In the genomic region with DNA sequence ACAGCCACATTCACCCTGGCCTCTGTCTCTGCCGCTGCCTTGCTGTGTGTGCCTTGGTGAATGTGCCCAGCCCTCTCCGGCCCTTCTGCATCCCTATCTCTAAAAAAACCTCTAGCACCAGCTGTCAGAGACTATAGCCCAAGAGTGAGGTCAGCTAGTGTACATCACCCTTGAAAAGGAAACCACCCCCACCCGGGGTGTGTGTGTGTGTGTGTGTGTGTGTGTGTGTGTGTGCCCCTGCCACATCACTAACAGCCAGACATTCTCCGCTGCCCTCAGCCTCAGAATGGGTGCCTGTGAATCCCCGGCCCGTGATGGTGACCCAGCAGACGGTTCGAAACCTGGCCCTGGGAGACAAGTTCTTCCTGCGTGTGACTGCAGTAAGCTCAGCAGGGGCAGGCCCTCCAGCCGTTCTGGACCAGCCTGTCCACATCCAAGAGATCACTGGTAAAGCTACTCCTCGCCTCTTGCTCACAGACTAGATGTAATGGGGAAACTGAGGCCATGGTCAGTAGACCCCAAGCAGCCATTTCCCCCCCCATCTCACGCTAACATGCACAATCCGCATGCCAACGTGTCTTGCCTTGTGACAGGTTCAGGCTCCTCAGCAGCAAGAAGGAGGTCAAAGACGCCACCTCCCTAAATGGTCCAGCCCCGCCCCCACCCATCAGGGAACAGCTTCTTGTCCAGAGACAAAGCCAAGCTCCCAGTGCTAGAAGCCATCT, we compare ENCODE assay signal across 19 mouse cellular contexts. TPM values are rescaled to one million over a fixed set of nuclear protein-coding genes. Genes with fewer than 3 reads are reported as not detected.
A peak's percentile ranks its signal among the peaks of the same experiment; 100 is the strongest.
DNase-seq lines count a peak whose midpoint lies in the region; ATAC-seq and TF ChIP-seq lines count a peak whose summit lies in the region.
"Had no signal": no experiment of that assay in that cellular context is flagged by ENCODE, and none has a peak within 500 bp of the region (broad histone marks: within the 10 kb centered on the region; RNA-seq: fewer than 3 reads in every experiment).

No protein-coding gene starts in this region.

- WGBS in limb, embryonic 13.5 days, result 71% methylated on average over 16 of the region's 16 CpGs

- DNase-seq in adrenal gland, adult (ENCODE audit: inconsistent age in 2 of 2, low spot score in 1 of 2), result peak; percentile 31 to 60
- no peak for DNase-seq in adrenal gland, postnatal 10 days
- peak; percentile 34 for DNase-seq in gastrocnemius, postnatal 10 days
- no peak for DNase-seq in gastrocnemius, postnatal 4 days (ENCODE audit: low spot score in 2 of 2)
- no peak for DNase-seq in left cerebral cortex, adult 2 months (ENCODE audit: extremely low spot score in 1 of 2, low spot score in 2 of 2)
- DNase-seq in left cerebral cortex, postnatal 14 days (ENCODE audit: low spot score in 2 of 2), result no peak
- no peak for DNase-seq in left cerebral cortex, adult 11 months (ENCODE audit: low spot score)
- DNase-seq: embryo, embryonic 11 days; layer of hippocampus, adult 9-11 months; left cerebral cortex, postnatal 4 days; lung, postnatal 36 days had no signal

- H3K9me3 ChIP-seq in limb, embryonic 13.5 days, result no peaks in the 10 kb centered on the region
- H3K9me3 ChIP-seq: hindbrain, embryonic 13.5 days; liver, embryonic 15.5 days; midbrain, embryonic 13.5 days had no signal

- peak overlapping the region; percentile 55; the same call in 1 of the 2 replicates for H3K9ac ChIP-seq in limb, embryonic 13.5 days
- H3K9ac ChIP-seq: hindbrain, embryonic 13.5 days; liver, embryonic 15.5 days; midbrain, embryonic 13.5 days had no signal

- H3K27me3 ChIP-seq in limb, embryonic 13.5 days, result peaks cover under 1% of the 10 kb centered on the region
- H3K27me3 ChIP-seq: midbrain, embryonic 13.5 days had no signal

- peaks cover 40% of the 10 kb centered on the region for H3K4me1 ChIP-seq in limb, embryonic 13.5 days

- H3K36me3 ChIP-seq in limb, embryonic 13.5 days, result no peaks in the 10 kb centered on the region
- H3K36me3 ChIP-seq: hindbrain, embryonic 13.5 days; liver, embryonic 15.5 days; midbrain, embryonic 13.5 days had no signal

- H3K27ac ChIP-seq in left cerebral cortex, adult 2 months, result peak overlapping the region; percentile 74; the same call in 1 of the 2 replicates
- H3K27ac ChIP-seq in limb, embryonic 13.5 days, result peak overlapping the region; percentile 74; the same call in 1 of the 2 replicates
- H3K27ac ChIP-seq: hindbrain, embryonic 13.5 days; kidney, postnatal 0 days; liver, embryonic 15.5 days; midbrain, embryonic 13.5 days had no signal

- intact Hi-C loops in left cerebral cortex, adult 2 months (cut with DNase I), result no loop called here
- intact Hi-C loops in left cerebral cortex, postnatal 14 days (cut with DNase I), result loop anchor here (5.0 kb wide), 1 partner anchor 42 kb away; no protein-coding TSS in a partner anchor

- no peak overlapping the region for H3K4me2 ChIP-seq in limb, embryonic 13.5 days (replicated peaks)
- H3K4me2 ChIP-seq: hindbrain, embryonic 13.5 days; liver, embryonic 15.5 days; midbrain, embryonic 13.5 days had no signal

- H3K4me3 ChIP-seq in left cerebral cortex, adult 2 months, result no peak overlapping the region
- H3K4me3 ChIP-seq in limb, embryonic 13.5 days, result 0 out of 2 replicates have a peak overlapping the region, but pooled peaks have one; percentile 5
- H3K4me3 ChIP-seq: erythroblast, embryonic 14.5 days; hindbrain, embryonic 13.5 days; liver, embryonic 15.5 days; midbrain, embryonic 13.5 days had no signal

- no peak for TF ChIP-seq CTCF in left cerebral cortex, adult 2 months (IDR thresholded peaks at IDR 0.05)

- no peak for ATAC-seq in limb, embryonic 13.5 days (ENCODE audit: low FRiP score, low read depth)
- ATAC-seq: intestine, postnatal 0 days; midbrain, embryonic 13.5 days had no signal

RNA-seq across cellular contexts. Expression of a gene that starts 1.2 kb away (rescaled TPM):
- 1 to 10 TPM; 4.2 to 5.0 TPM for total RNA-seq in adrenal gland, postnatal 10 days (2021)
- total RNA-seq in gastrocnemius, postnatal 10 days (2021), result 100 to 1,000 TPM; 204 to 410 TPM
- total RNA-seq in gastrocnemius, postnatal 4 days (2021), result 10 to 100 TPM; 64.5 to 81.3 TPM
- under 1 TPM in 1 of 2 experiments, not detected in 1; 0.25 TPM for total RNA-seq in left cerebral cortex, adult 2 months (2021)
- not detected for total RNA-seq in left cerebral cortex, postnatal 14 days (2021)
- polyA plus RNA-seq in limb, embryonic 13.5 days (2015; fragmentation: Nextera tagmentation; extraction: Ambion mirVana), result 89.8 and 93.2 TPM in 2 replicates
- polyA plus RNA-seq: erythroblast, embryonic 14.5 days; intestine, postnatal 0 days; urinary bladder, adult 2 months had no signal

RNA-seq across cellular contexts. Expression of a gene that starts 12.5 kb away (rescaled TPM):
- 1 to 10 TPM; 1.4 to 2.4 TPM for total RNA-seq in adrenal gland, postnatal 10 days (2021)
- 1 to 10 TPM; 1.9 TPM for total RNA-seq in gastrocnemius, postnatal 10 days (2021)
- 10 to 100 TPM in 1 of 2 experiments, 1 to 10 TPM in 1; 9.7 to 12.8 TPM for total RNA-seq in gastrocnemius, postnatal 4 days (2021)
- 10 to 100 TPM; 14.0 TPM for total RNA-seq in left cerebral cortex, adult 2 months (2021)
- 1 to 10 TPM; 5.9 to 6.9 TPM for total RNA-seq in left cerebral cortex, postnatal 14 days (2021)
- polyA plus RNA-seq in limb, embryonic 13.5 days (2015; fragmentation: Nextera tagmentation; extraction: Ambion mirVana), result 11.6 and 12.1 TPM in 2 replicates
- polyA plus RNA-seq: erythroblast, embryonic 14.5 days had no signal

RNA-seq across cellular contexts. Expression of a gene that starts 40.8 kb away (rescaled TPM):
- 10 to 100 TPM; 70.4 to 83.0 TPM for total RNA-seq in adrenal gland, postnatal 10 days (2021)
- total RNA-seq in gastrocnemius, postnatal 10 days (2021), result under 1 TPM; 0.90 to 0.96 TPM
- total RNA-seq in gastrocnemius, postnatal 4 days (2021), result under 1 TPM; 0.61 to 0.78 TPM
- 100 to 1,000 TPM; 180 to 188 TPM for total RNA-seq in left cerebral cortex, adult 2 months (2021)
- total RNA-seq in left cerebral cortex, postnatal 14 days (2021), result 100 to 1,000 TPM; 169 to 185 TPM
- 2.8 and 3.2 TPM in 2 replicates for polyA plus RNA-seq in limb, embryonic 13.5 days (2015; fragmentation: Nextera tagmentation; extraction: Ambion mirVana)
- polyA plus RNA-seq: erythroblast, embryonic 14.5 days had no signal

Comparison
In these comparisons a context has a peak if more than half of its experiments do, and no peak if none do; other contexts are left out.
1. DNase-seq: peak in adrenal gland, adult (2 of 2) and gastrocnemius, postnatal 10 days (single experiment); none in adrenal gland, postnatal 10 days (single experiment), gastrocnemius, postnatal 4 days (0 of 2), left cerebral cortex, adult 2 months (0 of 2), left cerebral cortex, postnatal 14 days (0 of 2) and left cerebral cortex, adult 11 months (single experiment).
2. RNA of a gene that starts 1.2 kb away (total RNA-seq): 204 to 410 TPM in gastrocnemius, postnatal 10 days and 64.5 to 81.3 TPM in gastrocnemius, postnatal 4 days; 4.2 to 5.0 TPM in adrenal gland, postnatal 10 days, 0.25 TPM in left cerebral cortex, adult 2 months and not detected in left cerebral cortex, postnatal 14 days; every median in the first group is over 10 times any median in the second.
3. RNA of a gene that starts 40.8 kb away (total RNA-seq): 180 to 188 TPM in left cerebral cortex, adult 2 months, 169 to 185 TPM in left cerebral cortex, postnatal 14 days and 70.4 to 83.0 TPM in adrenal gland, postnatal 10 days; 0.90 to 0.96 TPM in gastrocnemius, postnatal 10 days and 0.61 to 0.78 TPM in gastrocnemius, postnatal 4 days; every median in the first group is over 10 times any median in the second.